Comparison of ENCODE assay signal across 31 mouse cellular contexts in genomic region chr19:32829871-32830270, GRCm38 (mm10).
A peak's percentile ranks its signal among the peaks of the same experiment; 100 is the strongest.
DNase-seq lines count a peak whose midpoint lies in the region; ATAC-seq and TF ChIP-seq lines count a peak whose summit lies in the region.
"Had no signal": no experiment of that assay in that cellular context is flagged by ENCODE, and none has a peak within 500 bp of the region (broad histone marks: within the 10 kb centered on the region; RNA-seq: fewer than 3 reads in every experiment).

No protein-coding gene starts in this region.

- H3K4me3 ChIP-seq in gastrocnemius, adult 2 months: no peak overlapping the region
- no peak overlapping the region for H3K4me3 ChIP-seq in midbrain, embryonic 16.5 days (ENCODE audit: low read depth, low read length)
- no peak overlapping the region for H3K4me3 ChIP-seq in midbrain, postnatal 0 days (ENCODE audit: low read depth, low read length)
- H3K4me3 ChIP-seq: embryonic facial prominence, embryonic 13.5 days; forebrain, embryonic 10.5 days; forebrain, embryonic 15.5 days; hindbrain, embryonic 10.5 days; hindbrain, embryonic 15.5 days; limb, embryonic 10.5 days; limb, embryonic 15.5 days; megakaryocyte, embryonic 14.5 days; midbrain, embryonic 12.5 days had no signal

- no peak for DNase-seq in gastrocnemius, adult 2 months
- no peak for DNase-seq in gastrocnemius, postnatal 4 days (ENCODE audit: low spot score in 2 of 2)
- DNase-seq in midbrain, postnatal 0 days (ENCODE audit: low spot score): no peak
- DNase-seq in NIH3T3 (ENCODE audit: low read depth): peak; percentile 52
- DNase-seq in lung, postnatal 14 days: no peak
- no peak for DNase-seq in natural killer cell, adult 2 months (ENCODE audit: low spot score in 2 of 2)
- DNase-seq: adrenal gland, postnatal 14 days; cerebellum, adult 11 months; cerebellum, adult 9-10 months; embryo, embryonic 11 days; gastrocnemius, postnatal 36 days; heart, postnatal 14 days; kidney, adult 8-10 months; lung, embryonic 14.5 days; lung, postnatal 36 days; right cerebral cortex, adult 18-20 months; right cerebral cortex, postnatal 4 days; thymus, adult 2 months; thymus, postnatal 36 days had no signal

- no peaks in the 10 kb centered on the region for H3K9me3 ChIP-seq in midbrain, embryonic 16.5 days (replicated peaks; ENCODE audit: control insufficient read depth, low read length, poor library complexity, severe bottlenecking)
- no peaks in the 10 kb centered on the region for H3K9me3 ChIP-seq in midbrain, postnatal 0 days (ENCODE audit: low read length)
- H3K9me3 ChIP-seq: embryonic facial prominence, embryonic 13.5 days; forebrain, embryonic 10.5 days; forebrain, embryonic 15.5 days; hindbrain, embryonic 10.5 days; hindbrain, embryonic 15.5 days; limb, embryonic 10.5 days; limb, embryonic 15.5 days; megakaryocyte, embryonic 14.5 days; midbrain, embryonic 12.5 days had no signal

- no peak overlapping the region for H3K27ac ChIP-seq in gastrocnemius, adult 2 months
- no peak overlapping the region for H3K27ac ChIP-seq in midbrain, embryonic 16.5 days (ENCODE audit: low read length)
- no peak overlapping the region for H3K27ac ChIP-seq in midbrain, postnatal 0 days (ENCODE audit: low read depth, low read length)
- H3K27ac ChIP-seq: embryonic facial prominence, embryonic 13.5 days; forebrain, embryonic 10.5 days; forebrain, embryonic 15.5 days; hindbrain, embryonic 10.5 days; hindbrain, embryonic 15.5 days; kidney, postnatal 0 days; limb, embryonic 10.5 days; limb, embryonic 15.5 days; liver, embryonic 14.5 days; midbrain, embryonic 12.5 days had no signal

- H3K27me3 ChIP-seq in midbrain, embryonic 16.5 days (ENCODE audit: control insufficient read depth, insufficient read depth, low read depth, low read length): no peaks in the 10 kb centered on the region
- H3K27me3 ChIP-seq in midbrain, postnatal 0 days (ENCODE audit: insufficient read depth, low read length): no peaks in the 10 kb centered on the region
- H3K27me3 ChIP-seq: embryonic facial prominence, embryonic 13.5 days; forebrain, embryonic 15.5 days; hindbrain, embryonic 15.5 days; limb, embryonic 15.5 days; megakaryocyte, embryonic 14.5 days; midbrain, embryonic 12.5 days had no signal

- intact Hi-C loops in gastrocnemius, adult 2 months (cut with DNase I): no loop called here

- H3K9ac ChIP-seq in midbrain, embryonic 16.5 days (ENCODE audit: low read depth, low read length): no peak overlapping the region
- no peak overlapping the region for H3K9ac ChIP-seq in midbrain, postnatal 0 days (replicated peaks; ENCODE audit: low read length, poor library complexity, severe bottlenecking)
- H3K9ac ChIP-seq: embryonic facial prominence, embryonic 13.5 days; forebrain, embryonic 15.5 days; hindbrain, embryonic 15.5 days; limb, embryonic 15.5 days; liver, embryonic 14.5 days; lung, embryonic 14.5 days; midbrain, embryonic 12.5 days had no signal

- no peaks in the 10 kb centered on the region for H3K4me1 ChIP-seq in midbrain, embryonic 16.5 days (ENCODE audit: control insufficient read depth, insufficient read depth, low read length)
- H3K4me1 ChIP-seq in midbrain, postnatal 0 days (ENCODE audit: insufficient read depth, low read length): no peaks in the 10 kb centered on the region
- H3K4me1 ChIP-seq: embryonic facial prominence, embryonic 13.5 days; forebrain, embryonic 10.5 days; forebrain, embryonic 15.5 days; hindbrain, embryonic 10.5 days; hindbrain, embryonic 15.5 days; limb, embryonic 10.5 days; limb, embryonic 15.5 days; midbrain, embryonic 12.5 days had no signal

- ATAC-seq in midbrain, embryonic 16.5 days: peak; percentile 34; the same call in 1 of the 2 replicates
- ATAC-seq in midbrain, postnatal 0 days (ENCODE audit: low FRiP score): no peak

- peak; percentile 11; the same call in 1 of the 2 replicates for TF ChIP-seq CTCF in gastrocnemius, adult 2 months (IDR thresholded peaks at IDR 0.05)
- TF ChIP-seq CTCF in midbrain, postnatal 0 days (IDR thresholded peaks at IDR 0.05): no peak

- no peak overlapping the region for H3K4me2 ChIP-seq in midbrain, embryonic 16.5 days (ENCODE audit: low read length)
- H3K4me2 ChIP-seq in midbrain, postnatal 0 days (ENCODE audit: low read depth, low read length, poor library complexity, severe bottlenecking): no peak overlapping the region
- H3K4me2 ChIP-seq: embryonic facial prominence, embryonic 13.5 days; forebrain, embryonic 15.5 days; hindbrain, embryonic 15.5 days; limb, embryonic 15.5 days; lung, embryonic 14.5 days; midbrain, embryonic 12.5 days had no signal

- WGBS in midbrain, embryonic 16.5 days: 94% methylated on average over 2 of the region's 2 CpGs
- WGBS in midbrain, postnatal 0 days: 91% methylated on average over 2 of the region's 2 CpGs

- H3K36me3 ChIP-seq in midbrain, embryonic 16.5 days (ENCODE audit: control insufficient read depth, insufficient read depth, low read length): no peaks in the 10 kb centered on the region
- H3K36me3 ChIP-seq in midbrain, postnatal 0 days (ENCODE audit: insufficient read depth, low read length): no peaks in the 10 kb centered on the region
- H3K36me3 ChIP-seq: forebrain, embryonic 10.5 days; forebrain, embryonic 15.5 days; hindbrain, embryonic 10.5 days; hindbrain, embryonic 15.5 days; limb, embryonic 10.5 days; limb, embryonic 15.5 days; midbrain, embryonic 12.5 days had no signal
